Mouse (Mus musculus) megakaryocyte, embryonic 14.5 days (primary cell): ENCODE measurements around the gene Chst3.
"Not testable (repeated sequence)": the region's sequence is repeated elsewhere in the genome, so short reads cannot be mapped to it uniquely, and the experiment has no call there.

Experiments
- FLI1 ChIP-seq: IDR thresholded peaks from 2 replicates; pipeline ENCODE4 v1.6.1; 2012; ENCODE audit warnings: low read length, inconsistent platforms, mixed read lengths
- GATA1 ChIP-seq: IDR thresholded peaks from 3 replicates; pipeline ENCODE4 v1.6.1; 2012; ENCODE audit warnings: mixed read lengths, low read length, inconsistent platforms, borderline replicate concordance

DNA sequence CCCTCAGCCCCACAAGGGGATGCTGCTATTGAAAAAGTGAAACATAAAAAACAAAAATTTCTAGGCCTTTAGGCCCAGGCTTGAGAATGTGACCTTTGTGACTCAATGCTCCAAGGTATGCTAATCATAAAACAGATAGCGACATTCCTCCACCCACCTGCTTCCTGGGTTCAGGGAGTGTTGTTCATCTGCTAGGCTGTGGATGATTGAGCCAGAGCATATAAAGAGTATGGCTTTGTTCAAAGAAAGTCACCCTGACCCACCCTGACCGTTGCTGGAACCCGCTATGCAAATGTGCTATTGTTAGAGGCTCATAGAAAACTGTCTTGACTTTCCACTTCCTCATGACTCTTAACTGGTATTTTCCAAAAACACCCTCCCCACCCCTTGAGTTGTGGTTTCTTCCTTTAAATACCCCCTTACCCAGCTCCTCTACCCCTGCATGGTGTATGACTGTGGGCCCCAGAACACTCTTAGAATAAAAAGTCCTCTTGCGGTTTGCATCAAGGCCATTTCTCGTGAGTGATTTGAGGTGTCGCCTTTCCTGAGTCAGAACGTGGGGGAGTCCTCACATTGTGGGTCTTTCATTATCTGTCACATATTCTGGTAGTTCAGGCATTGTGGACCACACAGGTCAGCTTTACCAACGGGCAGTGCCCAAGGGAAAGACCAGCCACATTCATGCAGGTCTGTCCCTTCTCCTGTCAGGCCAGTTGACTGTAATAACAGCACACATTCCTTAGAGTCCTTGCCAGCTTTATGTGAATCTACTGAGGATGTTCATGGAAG, 56.7 kb downstream of the Chst3 start:
- not testable (repeated sequence) for TF ChIP-seq GATA1, FLI1
